Mouse (Mus musculus) cerebellum, adult 2 months (tissue): ENCODE data around the gene Nfkbia.

Experiments used
- CTCF ChIP-seq: fragments of 200-500 bp; IDR thresholded peaks from 2 replicates; pipeline ENCODE4 v1.5.1; 2011; ENCODE audit warnings: low read depth, mild to moderate bottlenecking, control low read depth, low read length, moderate library complexity, borderline replicate concordance; ENCODE audit not compliant: insufficient read depth
- POLR2A ChIP-seq: fragments of 200-500 bp; IDR thresholded peaks from 2 replicates; pipeline ENCODE4 v1.6.1; 2011; ENCODE audit warnings: low read length, control low read depth, borderline replicate concordance; ENCODE audit not compliant: insufficient read depth

DNA sequence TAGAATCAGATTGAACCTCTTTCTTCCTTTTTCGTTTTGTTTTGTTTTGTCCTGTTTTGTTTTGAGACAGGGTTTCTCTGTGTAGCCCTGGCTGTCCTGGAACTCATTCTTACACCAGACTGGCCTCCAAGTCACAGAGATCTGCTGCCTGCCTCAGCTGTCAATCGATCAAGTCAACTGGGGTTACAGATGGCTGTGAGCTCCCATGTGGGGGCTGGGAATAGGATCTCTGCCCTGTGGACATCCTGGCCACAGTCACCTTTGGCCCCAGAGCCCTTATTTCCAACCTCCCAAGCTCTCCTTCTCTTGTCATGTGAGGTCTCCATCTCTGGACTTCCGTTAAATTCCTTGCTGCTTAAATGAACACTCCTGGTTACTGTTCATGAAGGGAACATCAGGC, 13.5 kb downstream of the Nfkbia start:
- TF ChIP-seq POLR2A (no peak), CTCF (no peak)
